Mouse (Mus musculus) MEL (cell line): ENCODE measurements around the gene Trir. TPM values are rescaled to one million over a fixed set of nuclear protein-coding genes. Genes with fewer than 3 reads are reported as not detected.

Source experiments
- DNase-seq: peaks from one replicate; pipeline ENCODE4 v3.0.0; 2011; ENCODE audit warnings: low read depth, low spot score
- H3K27ac ChIP-seq: 2 replicates; pipeline ENCODE4 v1.5.1; 2012; ENCODE audit warnings: low read depth, mild to moderate bottlenecking, control low read depth, low read length, moderate library complexity; ENCODE audit not compliant: control insufficient read depth
- H3K27me3 ChIP-seq, 2 experiments: fragments of 150-350 bp in 1 of 2; sonication (generic) in 1 of 2; 2 replicates each; pipeline ENCODE4 v1.6.1; 2012; ENCODE audit warnings: low read length in 2 of 2, mild to moderate bottlenecking in 2 of 2, improper control_type of control experiment in 1 of 2, moderate library complexity in 1 of 2; ENCODE audit not compliant: insufficient read depth in 2 of 2, control insufficient read depth in 1 of 2
- H3K36me3 ChIP-seq, 2 experiments: 2 replicates each; pipeline ENCODE4 v1.6.1; 2012 to 2014; ENCODE audit warnings: low read length in 2 of 2, improper control_type of control experiment in 1 of 2, inconsistent platforms in 1 of 2, mild to moderate bottlenecking in 1 of 2; ENCODE audit not compliant: insufficient read depth in 2 of 2, control insufficient read depth in 1 of 2
- H3K4me1 ChIP-seq, 2 experiments: fragments of 150-350 bp in 1 of 2; sonication (generic) in 1 of 2; 2 replicates each; pipeline ENCODE4 v1.6.1; 2012; ENCODE audit warnings: low read length in 2 of 2, improper control_type of control experiment in 1 of 2, mild to moderate bottlenecking in 1 of 2; ENCODE audit not compliant: insufficient read depth in 2 of 2, control insufficient read depth in 1 of 2
- H3K4me3 ChIP-seq, 2 experiments: fragments of 150-350 bp in 1 of 2; sonication (generic) in 1 of 2; 2 replicates each; pipeline ENCODE4 v1.5.1; 2012; ENCODE audit warnings: low read depth in 2 of 2, low read length in 2 of 2, mild to moderate bottlenecking in 2 of 2, moderate library complexity in 2 of 2, control low read depth in 1 of 2, improper control_type of control experiment in 1 of 2; ENCODE audit not compliant: control insufficient read depth in 1 of 2, insufficient read depth in 1 of 2
- H3K79me2 ChIP-seq: 2 replicates; pipeline ENCODE4 v1.6.1; 2012; ENCODE audit warnings: mild to moderate bottlenecking, low read length, moderate library complexity; ENCODE audit not compliant: control insufficient read depth, poor library complexity, insufficient read depth
- H3K9ac ChIP-seq: 2 replicates; pipeline ENCODE4 v1.6.1; 2012; ENCODE audit warnings: low read depth, mild to moderate bottlenecking, control low read depth, low read length, moderate library complexity; ENCODE audit not compliant: control insufficient read depth, poor library complexity, severe bottlenecking
- H3K9me3 ChIP-seq: fragments of 150-350 bp; sonication (generic); replicated peaks from 2 replicates; pipeline ENCODE4 v1.6.1; 2012; ENCODE audit warnings: mild to moderate bottlenecking, low read length, improper control_type of control experiment, moderate library complexity; ENCODE audit not compliant: insufficient read depth
- BHLHE40 ChIP-seq: IDR thresholded peaks from 2 replicates; pipeline ENCODE4 v1.6.1; 2012; ENCODE audit warnings: low read depth, mild to moderate bottlenecking, inconsistent platforms, low read length, improper control_type of control experiment, borderline replicate concordance
- CHD1 ChIP-seq: IDR thresholded peaks from 2 replicates; pipeline ENCODE4 v1.6.1; 2012; ENCODE audit warnings: low read depth, mild to moderate bottlenecking, inconsistent platforms, low read length, improper control_type of control experiment
- CHD2 ChIP-seq: IDR thresholded peaks from 2 replicates; pipeline ENCODE4 v1.6.1; 2011; ENCODE audit warnings: low read length, improper control_type of control experiment
- E2F4 ChIP-seq: IDR thresholded peaks from 2 replicates; pipeline ENCODE4 v1.6.1; 2011; ENCODE audit warnings: low read depth, low read length, improper control_type of control experiment, borderline replicate concordance
- ELF1 ChIP-seq: IDR thresholded peaks from 2 replicates; pipeline ENCODE4 v1.6.1; 2014; ENCODE audit warnings: low read depth, mild to moderate bottlenecking, inconsistent platforms, low read length, improper control_type of control experiment, moderate library complexity
- EP300 ChIP-seq, 2 experiments: IDR thresholded peaks; 2 replicates each; pipeline ENCODE4 v1.6.1; 2011; ENCODE audit warnings: improper control_type of control experiment in 2 of 2, low read length in 2 of 2, low read depth in 1 of 2, mild to moderate bottlenecking in 1 of 2
- ETS1 ChIP-seq: IDR thresholded peaks from 2 replicates; pipeline ENCODE4 v1.6.1; 2012; ENCODE audit warnings: low read depth, mild to moderate bottlenecking, inconsistent platforms, low read length, improper control_type of control experiment, moderate library complexity
- GABPA ChIP-seq: IDR thresholded peaks from 2 replicates; pipeline ENCODE4 v1.6.1; 2012; ENCODE audit warnings: low read depth, mild to moderate bottlenecking, inconsistent platforms, low read length, improper control_type of control experiment, moderate library complexity
- HCFC1 ChIP-seq: IDR thresholded peaks from 2 replicates; pipeline ENCODE4 v1.6.1; 2012; ENCODE audit warnings: low read depth, mild to moderate bottlenecking, inconsistent platforms, low read length, improper control_type of control experiment, moderate library complexity
- JUND ChIP-seq: IDR thresholded peaks from 2 replicates; pipeline ENCODE4 v1.6.1; 2011; ENCODE audit warnings: low read depth, mild to moderate bottlenecking, improper control_type of control experiment, low read length
- KAT2A ChIP-seq: conservative IDR thresholded peaks from 2 replicates; pipeline ENCODE4 v1.6.1; 2012; ENCODE audit warnings: low read depth, low read length, improper control_type of control experiment, inconsistent platforms
- MAX ChIP-seq: IDR thresholded peaks from 2 replicates; pipeline ENCODE4 v1.6.1; 2011; ENCODE audit warnings: low read length, improper control_type of control experiment
- MAZ ChIP-seq: IDR thresholded peaks from 2 replicates; pipeline ENCODE4 v1.6.1; 2012; ENCODE audit warnings: low read depth, mild to moderate bottlenecking, inconsistent platforms, low read length, improper control_type of control experiment
- MEF2A ChIP-seq: IDR thresholded peaks from 2 replicates; pipeline ENCODE4 v1.6.1; 2014; ENCODE audit warnings: low read depth, mild to moderate bottlenecking, inconsistent platforms, low read length, improper control_type of control experiment; ENCODE audit not compliant: poor library complexity, insufficient replicate concordance, severe bottlenecking; ENCODE audit errors: extremely low read depth
- MXI1 ChIP-seq: IDR thresholded peaks from 2 replicates; pipeline ENCODE4 v1.6.1; 2011; ENCODE audit warnings: mild to moderate bottlenecking, low read depth, low read length, improper control_type of control experiment
- MYB ChIP-seq: IDR thresholded peaks from 2 replicates; pipeline ENCODE4 v1.6.1; 2011; ENCODE audit warnings: mild to moderate bottlenecking, low read depth, low read length, improper control_type of control experiment
- MYC ChIP-seq: IDR thresholded peaks from 2 replicates; pipeline ENCODE4 v1.6.1; 2011; ENCODE audit warnings: low read depth, mild to moderate bottlenecking, low read length, improper control_type of control experiment, moderate library complexity
- NELFE ChIP-seq: IDR thresholded peaks from 2 replicates; pipeline ENCODE4 v1.6.1; 2011; ENCODE audit warnings: low read depth, low read length, improper control_type of control experiment
- NRF1 ChIP-seq: IDR thresholded peaks from 2 replicates; pipeline ENCODE4 v1.6.1; 2014; ENCODE audit warnings: low read depth, mild to moderate bottlenecking, inconsistent platforms, low read length, improper control_type of control experiment, moderate library complexity; ENCODE audit not compliant: poor library complexity, insufficient read depth, severe bottlenecking
- POLR2A ChIP-seq, 2 experiments: IDR thresholded peaks; 2 replicates each; pipeline ENCODE4 v1.6.1; 2011 to 2012; ENCODE audit warnings: low read length in 2 of 2, mild to moderate bottlenecking in 2 of 2, control low read depth in 1 of 2, improper control_type of control experiment in 1 of 2, low read depth in 1 of 2, moderate library complexity in 1 of 2; ENCODE audit not compliant: control insufficient read depth in 1 of 2, insufficient read depth in 1 of 2, poor library complexity in 1 of 2
- POLR2AphosphoS2 ChIP-seq: IDR thresholded peaks from 2 replicates; pipeline ENCODE4 v1.6.1; 2011; ENCODE audit warnings: low read length, improper control_type of control experiment
- POLR2AphosphoS5 ChIP-seq: IDR thresholded peaks from 2 replicates; pipeline ENCODE4 v1.6.1; 2012; ENCODE audit warnings: low read depth, borderline replicate concordance, mild to moderate bottlenecking, inconsistent platforms, low read length, moderate library complexity, mixed read lengths
- RAD21 ChIP-seq: IDR thresholded peaks from 2 replicates; pipeline ENCODE4 v1.6.1; 2011; ENCODE audit warnings: mild to moderate bottlenecking, low read depth, low read length, improper control_type of control experiment
- RCOR1 ChIP-seq: IDR thresholded peaks from 2 replicates; pipeline ENCODE4 v1.6.1; 2012; ENCODE audit warnings: low read depth, mild to moderate bottlenecking, inconsistent platforms, low read length, improper control_type of control experiment
- SIN3A ChIP-seq: IDR thresholded peaks from 2 replicates; pipeline ENCODE4 v1.6.1; 2012; ENCODE audit warnings: low read length, improper control_type of control experiment, inconsistent platforms
- SMC3 ChIP-seq: IDR thresholded peaks from 2 replicates; pipeline ENCODE4 v1.6.1; 2011; ENCODE audit warnings: low read depth, low read length, improper control_type of control experiment
- TBP ChIP-seq: IDR thresholded peaks from 2 replicates; pipeline ENCODE4 v1.8.0; 2011; ENCODE audit warnings: low read depth, low read length, improper control_type of control experiment
- TCF12 ChIP-seq: IDR thresholded peaks from 2 replicates; pipeline ENCODE4 v1.6.1; 2014; ENCODE audit warnings: low read depth, mild to moderate bottlenecking, inconsistent platforms, low read length, improper control_type of control experiment, moderate library complexity
- UBTF ChIP-seq: IDR thresholded peaks from 2 replicates; pipeline ENCODE4 v1.6.1; 2012; ENCODE audit warnings: low read depth, mild to moderate bottlenecking, inconsistent platforms, low read length, improper control_type of control experiment, moderate library complexity, borderline replicate concordance; ENCODE audit not compliant: insufficient read depth
- USF1 ChIP-seq: IDR thresholded peaks from 2 replicates; pipeline ENCODE4 v1.6.1; 2014; ENCODE audit warnings: low read depth, mild to moderate bottlenecking, inconsistent platforms, low read length, improper control_type of control experiment, moderate library complexity
- ZMIZ1 ChIP-seq: IDR thresholded peaks from 2 replicates; pipeline ENCODE4 v1.6.1; 2012; ENCODE audit warnings: low read depth, mild to moderate bottlenecking, inconsistent platforms, low read length, improper control_type of control experiment, moderate library complexity
- ZNF384 ChIP-seq: IDR thresholded peaks from 2 replicates; pipeline ENCODE4 v1.6.1; 2012; ENCODE audit warnings: low read depth, mild to moderate bottlenecking, inconsistent platforms, low read length, improper control_type of control experiment
- polyA plus RNA-seq, 2 experiments: library from polyadenylated mRNA; stranded (reverse) in 1 of 2; unstranded in 1 of 2; fragments of >175 nt in 1 of 2; fragments of >200 nt in 1 of 2; gene quantifications; 2 replicates each; pipeline versions ENCODE4 v1.2.1 to v1.2.4; 2012; ENCODE audit warnings: low replicate concordance in 2 of 2, low read depth in 1 of 2; ENCODE audit not compliant: insufficient read length in 2 of 2, insufficient read depth in 1 of 2, missing spikeins in 1 of 2
- total RNA-seq: library from RNA; depleted of rRNA; stranded (reverse); fragments of 300-350 nt; gene quantifications from 2 replicates; pipeline ENCODE4 v1.2.3, GENCODE M21; 2012; rRNA removed

Trir gene
- total RNA-seq (224 and 264 TPM in 2 replicates), polyA plus RNA-seq (100 to 1,000 TPM; 283 to 442 TPM)

GRCm38 (mm10) chr8:85026670-85027515 is at the start of gene Trir:
Gene Trir (plus strand): TSS chr8:85026823.
- Histone ChIP-seq H3K36me3 (peaks cover 4 to 14% of the 10 kb centered on the region in 2 experiments; a peak in 3 of 4 replicates), H3K79me2 (peaks cover 50% of the 10 kb centered on the region), H3K9ac (peak within 1 kb of the TSS; percentile 93), H3K27me3 (no peaks in the 10 kb centered on the region), H3K27ac (peak within 1 kb of the TSS; percentile 82), H3K4me3 (peak within 1 kb of the TSS; percentile 94 to 95), H3K9me3 (no peaks in the 10 kb centered on the region), H3K4me1 (peaks cover 9 to 14% of the 10 kb centered on the region in 2 experiments; a peak in 3 of 4 replicates)
- TF ChIP-seq MAZ (no peak), POLR2AphosphoS2 (peak; percentile 95), TCF12 (peak; percentile 81), NELFE (peak; percentile 98), ELF1 (peak; percentile 61; the same call in 1 of the 2 replicates), KAT2A (peak; percentile 73), UBTF (peak; percentile 92; the same call in 1 of the 2 replicates), RCOR1 (0 out of 2 replicates have a peak, but pooled peaks have one; percentile 14), EP300 (IDR thresholded peaks at IDR 0.05; ENCODE audit: low read depth in 1 of 2, low read length in 2 of 2) (peak in 1 of 2 experiments; percentile 20; a peak in 1 of 4 replicates), MXI1 (peak; percentile 72; the same call in 1 of the 2 replicates), ZNF384 (no peak), ETS1 (no peak), ZMIZ1 (peak; percentile 95), RAD21 (no peak), BHLHE40 (no peak), MYB (no peak), CHD1 (peak; percentile 33; the same call in 1 of the 2 replicates), HCFC1 (peak; percentile 90), POLR2AphosphoS5 (no peak), MAX (peak; percentile 19; the same call in 1 of the 2 replicates), MEF2A (no peak), TBP (peak; percentile 90), NRF1 (0 out of 2 replicates have a peak, but pooled peaks have one; percentile 22), USF1 (peak; percentile 49), POLR2A (IDR thresholded peaks at IDR 0.05; ENCODE audit: control insufficient read depth in 1 of 2, insufficient read depth in 1 of 2, low read depth in 1 of 2, low read length in 2 of 2, poor library complexity in 1 of 2) (peak; percentile 94 to 97), GABPA (no peak), SIN3A (peak; percentile 93), MYC (peak; percentile 74; the same call in 1 of the 2 replicates), JUND (no peak), E2F4 (peak; percentile 96), CHD2 (no peak), SMC3 (0 out of 2 replicates have a peak, but pooled peaks have one; percentile 7)
- DNase-seq: peak; percentile 97
